Mouse (Mus musculus) liver, adult 2 months (tissue): ENCODE data around the gene Gm3448. TPM values are rescaled to one million over a fixed set of nuclear protein-coding genes. Genes with fewer than 3 reads are reported as not detected.
"Not testable (repeated sequence)": the region's sequence is repeated elsewhere in the genome, so short reads cannot be mapped to it uniquely, and the experiment has no call there.

Source experiments
- DNase-seq: peaks from one replicate; pipeline ENCODE4 v3.0.0-alpha.2; 2011; ENCODE audit warnings: low read depth, low spot score; ENCODE audit errors: extremely low read depth
- H3K27ac ChIP-seq: fragments of 200-500 bp; replicated peaks from 2 replicates; pipeline ENCODE4 v1.5.1; 2012; ENCODE audit warnings: low read depth, mild to moderate bottlenecking, control low read depth, inconsistent platforms, low read length; ENCODE audit not compliant: insufficient read depth
- H3K27me3 ChIP-seq: fragments of 200-500 bp; 2 replicates; pipeline ENCODE4 v1.6.1; 2012; ENCODE audit warnings: mild to moderate bottlenecking, moderate library complexity, low read length, inconsistent platforms; ENCODE audit not compliant: control insufficient read depth, insufficient read depth
- H3K36me3 ChIP-seq: fragments of 200-500 bp; 2 replicates; pipeline ENCODE4 v1.6.1; 2012; ENCODE audit warnings: low read length, inconsistent platforms; ENCODE audit not compliant: control insufficient read depth, insufficient read depth
- H3K4me1 ChIP-seq: fragments of 200-500 bp; 2 replicates; pipeline ENCODE4 v1.6.1; 2011; ENCODE audit warnings: low read length; ENCODE audit not compliant: control insufficient read depth, insufficient read depth
- H3K4me3 ChIP-seq: fragments of 200-500 bp; 2 replicates; pipeline ENCODE4 v1.5.1; 2011; ENCODE audit warnings: low read depth, mild to moderate bottlenecking, control low read depth, low read length, moderate library complexity; ENCODE audit not compliant: insufficient read depth
- H3K79me2 ChIP-seq: fragments of 200-500 bp; 2 replicates; pipeline ENCODE4 v1.6.1; 2012; ENCODE audit warnings: inconsistent platforms, mild to moderate bottlenecking, low read length, moderate library complexity; ENCODE audit not compliant: control insufficient read depth, insufficient read depth
- H3K9ac ChIP-seq: fragments of 200-500 bp; 2 replicates; pipeline ENCODE4 v1.6.1; 2012; ENCODE audit warnings: low read depth, mild to moderate bottlenecking, control low read depth, inconsistent platforms, low read length
- CTCF ChIP-seq: fragments of 200-500 bp; IDR thresholded peaks from 2 replicates; pipeline ENCODE4 v1.5.1; 2011; ENCODE audit warnings: low read depth, low read length, control low read depth
- POLR2A ChIP-seq: fragments of 200-500 bp; IDR thresholded peaks from 2 replicates; pipeline ENCODE4 v1.6.1; 2011; ENCODE audit warnings: low read length, control low read depth; ENCODE audit not compliant: insufficient read depth; ENCODE audit errors: extremely low read depth
- WGBS: fragments of 180-500 bp; shearing (Covaris S2); methylation state at CpG from one replicate; pipeline ENCODE4 v1.1.7; 2018; 5-methylcytosine and 5-hydroxymethylcytosine counted together
- polyA plus RNA-seq: library from polyadenylated mRNA; depleted of rRNA; stranded (reverse); fragments of >200 nt; gene quantifications from 2 replicates; pipeline ENCODE4 v1.2.3, GENCODE M21; 2012
- total RNA-seq: library from RNA; depleted of rRNA; stranded (reverse); fragments of >200 nt; gene quantifications from 2 replicates; pipeline ENCODE4 v1.2.3, GENCODE M21; 2014

Gene Gm3448
- total and polyA plus RNA-seq, 2 experiments, result 0.61 to 3.9 TPM

DNA sequence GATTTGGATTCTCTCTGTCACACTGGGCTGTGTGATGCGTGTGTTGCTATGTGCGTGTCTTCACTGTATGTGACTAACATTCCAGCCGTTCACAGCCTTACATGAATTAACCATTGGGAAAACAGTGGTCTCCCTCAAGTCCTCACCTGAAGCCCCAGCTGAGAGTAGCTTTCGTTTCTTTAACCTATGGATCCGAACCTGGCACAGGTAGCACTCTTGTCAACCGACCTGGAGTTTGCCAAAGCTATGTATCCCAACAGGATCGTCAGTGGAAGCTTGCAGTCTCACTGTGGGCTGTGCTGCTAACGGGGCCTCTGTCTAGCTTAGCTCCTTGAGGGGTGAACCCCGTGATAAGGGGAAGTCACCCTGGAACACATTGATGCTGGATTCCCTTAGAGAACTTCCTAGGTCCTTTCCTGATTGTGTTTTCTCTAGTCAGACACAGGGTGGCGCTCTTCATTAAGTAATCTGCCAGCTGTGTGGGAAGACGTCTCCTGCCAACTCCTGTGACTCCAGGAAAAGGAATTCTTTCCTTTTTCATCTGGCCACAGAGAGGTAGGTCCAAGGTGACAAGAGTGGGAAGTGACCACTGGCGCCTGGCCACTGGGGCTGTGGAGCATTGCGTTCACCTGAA lies 24.2 kb upstream of the Gm3448 start:
- H3K36me3 ChIP-seq, result peaks cover 14% of the 10 kb centered on the region
- TF ChIP-seq CTCF (peak; percentile 47), POLR2A (no peak)
- H3K9ac ChIP-seq, result no peak overlapping the region
- H3K4me1 ChIP-seq, result peaks cover 12% of the 10 kb centered on the region
- WGBS, result 42% methylated on average over 13 of the region's 13 CpGs
- no peaks in the 10 kb centered on the region for H3K79me2 ChIP-seq
- no peaks in the 10 kb centered on the region for H3K27me3 ChIP-seq
- H3K27ac ChIP-seq, result no peak overlapping the region
- no peak overlapping the region for H3K4me3 ChIP-seq
- DNase-seq, result peak; percentile 59

DNA sequence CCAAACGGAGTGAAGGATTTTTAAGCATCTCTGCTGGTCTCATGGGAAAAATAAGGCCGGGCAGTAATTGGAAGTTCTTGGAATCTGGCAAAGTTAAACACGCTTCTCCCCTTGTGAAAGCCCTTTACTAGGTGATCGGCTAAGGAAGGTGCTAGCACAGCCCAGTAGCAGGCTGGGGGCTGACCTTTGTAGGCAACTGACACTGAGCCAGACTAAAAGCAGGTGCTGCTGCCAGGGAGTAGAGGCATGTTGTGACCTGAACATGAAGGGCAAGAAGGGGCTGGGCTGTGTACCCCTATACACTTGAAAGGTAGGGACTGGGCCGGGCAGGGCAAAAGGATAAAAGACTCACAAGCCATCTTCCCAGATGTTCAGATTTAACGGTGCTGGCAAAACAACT lies 19.0 kb upstream of the Gm3448 start:
- Histone ChIP-seq H3K9ac (no peak overlapping the region), H3K36me3 (peaks cover 25% of the 10 kb centered on the region), H3K79me2 (no peaks in the 10 kb centered on the region), H3K4me3 (no peak overlapping the region), H3K27ac (no peak overlapping the region), H3K4me1 (peaks cover 3% of the 10 kb centered on the region), H3K27me3 (no peaks in the 10 kb centered on the region)
- 92% methylated on average over 6 of the region's 6 CpGs for WGBS
- no peak for TF ChIP-seq CTCF
- no peak for TF ChIP-seq POLR2A
- DNase-seq, result no peak

DNA sequence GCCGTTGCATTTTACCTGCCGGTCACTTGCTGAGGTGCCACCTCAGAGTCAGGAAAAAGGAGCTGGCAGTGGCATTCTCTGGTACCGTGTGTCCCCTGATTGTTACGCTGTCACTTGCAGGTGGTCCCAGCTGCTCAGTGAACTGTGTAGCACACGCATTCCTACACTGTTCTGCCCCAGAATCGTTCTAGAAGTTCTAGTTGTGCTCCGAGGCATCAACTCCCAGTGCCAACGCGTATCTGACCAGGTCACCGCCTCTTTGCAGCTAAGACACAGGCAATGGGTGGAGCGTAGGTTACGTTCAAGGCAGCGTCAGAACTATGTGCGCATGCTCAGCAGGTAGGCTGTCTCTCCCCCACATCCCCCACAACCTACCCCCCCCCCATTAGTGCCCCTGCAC lies 18.3 kb upstream of the Gm3448 start:
- H3K36me3 ChIP-seq, result peaks cover 27% of the 10 kb centered on the region
- no peak overlapping the region for H3K9ac ChIP-seq
- no peak overlapping the region for H3K27ac ChIP-seq
- WGBS, result 94% methylated on average over 14 of the region's 14 CpGs
- no peak for DNase-seq
- H3K27me3 ChIP-seq, result no peaks in the 10 kb centered on the region
- H3K4me3 ChIP-seq, result no peak overlapping the region
- H3K79me2 ChIP-seq, result no peaks in the 10 kb centered on the region
- TF ChIP-seq POLR2A, result no peak
- no peak for TF ChIP-seq CTCF
- H3K4me1 ChIP-seq, result peaks cover 3% of the 10 kb centered on the region

DNA sequence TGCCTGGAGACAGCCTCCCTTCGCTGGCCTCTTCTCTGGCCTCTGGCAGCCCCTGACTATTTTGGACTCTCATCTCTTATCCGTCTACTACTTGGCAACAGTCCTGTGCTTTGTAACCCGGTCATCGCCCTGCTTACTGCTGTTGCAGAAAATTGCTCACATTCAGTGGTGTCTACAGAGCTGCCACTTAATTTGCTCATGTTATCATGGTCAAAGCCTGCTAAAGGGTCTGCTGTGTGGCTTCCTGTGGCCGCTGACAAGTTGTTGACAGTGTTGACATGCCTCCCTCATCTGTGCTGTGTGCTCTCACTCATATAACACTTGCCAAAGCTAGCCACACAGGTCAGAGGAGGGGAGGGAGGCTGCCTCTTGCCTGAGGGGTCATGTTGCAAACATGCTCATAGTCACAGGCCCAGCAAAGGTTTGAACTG lies 16.8 kb upstream of the Gm3448 start:
- H3K4me3 ChIP-seq, result no peak overlapping the region
- H3K79me2 ChIP-seq, result no peaks in the 10 kb centered on the region
- H3K27ac ChIP-seq, result no peak overlapping the region
- peak; percentile 89 for DNase-seq
- H3K9ac ChIP-seq, result no peak overlapping the region
- no peaks in the 10 kb centered on the region for H3K27me3 ChIP-seq
- TF ChIP-seq POLR2A, result no peak
- 24% methylated on average over 5 of the region's 5 CpGs for whole genome bisulfite sequencing
- peaks cover 3% of the 10 kb centered on the region for H3K4me1 ChIP-seq
- H3K36me3 ChIP-seq, result peaks cover 27% of the 10 kb centered on the region

DNA sequence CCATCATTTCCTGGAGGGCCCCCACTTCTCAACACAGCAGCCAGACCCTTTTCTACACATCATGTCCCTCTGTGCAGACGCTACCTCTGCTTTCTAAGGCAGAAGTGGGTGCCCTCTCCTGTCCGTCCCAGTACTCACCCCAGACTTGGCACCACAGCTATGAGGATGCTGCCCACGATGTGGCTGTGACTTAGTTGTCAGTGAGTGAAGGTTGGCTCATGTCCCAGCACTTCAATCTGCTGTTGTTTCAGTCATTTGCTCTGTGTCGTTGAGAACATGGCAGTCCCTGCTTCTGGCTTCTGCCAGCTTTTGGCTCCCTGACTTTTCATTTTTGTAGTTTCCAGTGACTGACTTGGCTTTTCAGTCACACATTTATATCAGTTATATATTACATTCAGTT lies 14.6 kb upstream of the Gm3448 start:
- no peak for DNase-seq
- Histone ChIP-seq H3K36me3 (peaks cover 15% of the 10 kb centered on the region), H3K27me3 (no peaks in the 10 kb centered on the region), H3K9ac (no peak overlapping the region), H3K4me1 (peaks cover 3% of the 10 kb centered on the region), H3K27ac (no peak overlapping the region), H3K79me2 (no peaks in the 10 kb centered on the region), H3K4me3 (no peak overlapping the region)
- 67% methylated on average over 4 of the region's 4 CpGs for WGBS
- no peak for TF ChIP-seq POLR2A
- TF ChIP-seq CTCF, result no peak

DNA sequence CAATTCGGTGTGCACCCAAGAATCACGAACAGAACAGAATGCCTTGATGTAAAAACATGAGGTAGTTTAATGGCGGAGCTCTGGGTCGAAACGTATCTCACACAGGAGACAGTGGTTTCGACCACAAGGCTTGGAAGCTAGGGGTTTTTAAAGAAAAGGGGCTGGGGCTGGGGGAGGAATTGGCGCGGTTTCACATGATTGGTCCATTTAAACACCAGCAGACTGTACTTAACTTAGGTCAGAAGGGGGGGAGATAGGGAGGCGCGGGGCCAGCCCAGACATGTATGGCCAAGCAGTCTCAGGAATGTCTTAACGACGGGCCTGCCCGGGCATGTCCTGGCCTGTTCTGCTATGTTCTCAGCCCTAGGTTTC lies 12.5 kb upstream of the Gm3448 start:
- H3K9ac ChIP-seq, DNase-seq, H3K27ac ChIP-seq, H3K4me3 ChIP-seq, H3K4me1 ChIP-seq, H3K27me3 ChIP-seq, H3K79me2 ChIP-seq, H3K36me3 ChIP-seq: not testable (repeated sequence)
- 94% methylated on average over 13 of the region's 13 CpGs for WGBS

DNA sequence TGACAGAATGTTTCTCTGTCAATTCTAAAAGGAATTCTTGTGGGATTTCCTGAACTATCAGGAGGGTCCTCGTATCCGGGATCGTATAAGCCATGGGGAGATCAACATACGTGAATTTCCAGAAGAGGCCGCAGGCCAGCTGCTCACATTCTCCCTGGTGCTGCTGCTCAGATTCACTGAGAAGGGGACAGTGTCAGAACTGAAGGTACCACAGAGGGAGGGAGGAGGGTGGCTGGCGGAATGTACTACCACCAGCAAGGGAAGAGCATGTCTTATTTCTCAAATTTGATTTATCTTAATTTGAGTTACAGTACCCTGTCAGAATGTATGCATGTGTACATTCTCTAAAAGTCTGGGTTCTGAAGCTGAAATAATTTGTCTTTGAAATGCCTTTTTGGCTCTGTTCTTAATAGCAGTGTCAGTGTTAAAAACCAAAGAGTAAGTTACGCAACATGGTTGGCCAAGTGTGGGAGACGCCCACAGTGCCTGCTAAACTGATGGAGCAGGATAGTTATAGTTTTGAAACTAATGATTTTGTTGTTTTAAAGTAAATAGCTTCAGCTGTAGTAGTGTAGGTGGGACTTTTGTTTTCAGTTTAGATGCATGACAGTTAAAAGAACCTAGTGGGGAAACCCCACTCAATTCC lies 12.0 kb upstream of the Gm3448 start:
- H3K27me3 ChIP-seq, DNase-seq, H3K36me3 ChIP-seq, H3K4me1 ChIP-seq, H3K4me3 ChIP-seq, H3K9ac ChIP-seq, H3K27ac ChIP-seq, H3K79me2 ChIP-seq: not testable (repeated sequence)
- WGBS, result 64% methylated on average over 6 of the region's 8 CpGs

DNA sequence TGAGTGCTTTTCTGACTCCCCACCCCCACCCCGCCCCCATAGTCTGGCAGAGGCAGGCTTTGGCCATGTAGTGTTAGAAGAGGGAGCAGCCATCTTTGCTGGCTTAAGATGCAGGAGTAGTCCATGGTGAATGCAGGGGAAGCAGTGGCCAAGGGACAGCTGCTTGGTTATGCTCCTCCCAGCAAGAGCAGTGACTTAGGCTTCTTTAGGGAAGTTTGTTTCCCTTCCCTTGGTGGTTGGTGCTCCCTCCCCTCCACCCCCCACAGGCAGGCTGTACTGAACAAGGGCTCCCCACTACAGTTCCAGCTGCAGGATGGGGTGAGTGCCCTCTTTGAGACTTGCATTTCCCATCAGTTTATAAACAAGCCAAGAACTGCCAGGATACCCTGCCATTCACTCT lies 11.4 kb upstream of the Gm3448 start:
- not testable (repeated sequence) for H3K79me2 ChIP-seq, DNase-seq, H3K9ac ChIP-seq, H3K4me3 ChIP-seq, H3K27me3 ChIP-seq, H3K36me3 ChIP-seq, H3K4me1 ChIP-seq, H3K27ac ChIP-seq
- WGBS, result 59% methylated on average over 1 of the region's 1 CpGs

DNA sequence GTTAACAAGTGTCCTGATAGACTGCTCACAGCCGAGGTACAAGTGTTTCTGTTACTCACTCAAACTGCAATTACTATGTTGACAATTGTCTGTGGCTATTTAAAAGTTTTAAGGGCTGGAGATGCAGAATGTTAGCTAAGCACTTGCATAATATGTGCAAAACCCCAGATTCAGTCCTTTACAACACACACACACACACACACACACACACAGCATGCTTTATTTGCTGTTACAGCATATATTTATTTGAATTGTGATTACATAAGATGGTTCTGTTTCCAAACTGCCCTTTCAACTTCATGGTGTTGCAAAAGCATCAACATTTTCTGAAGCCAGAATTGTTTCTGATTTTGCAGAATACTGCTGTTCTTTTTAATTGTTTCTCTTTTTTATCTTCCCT lies 9.0 kb upstream of the Gm3448 start:
- H3K36me3 ChIP-seq, H3K27me3 ChIP-seq, H3K9ac ChIP-seq, H3K79me2 ChIP-seq, H3K4me3 ChIP-seq, H3K27ac ChIP-seq, H3K4me1 ChIP-seq, DNase-seq: not testable (repeated sequence)
- WGBS, result no CpG with 5 or more reads among the region's 1 CpGs
